Mouse (Mus musculus) neural tube, embryonic 14.5 days (tissue): ENCODE results near the gene Timm17a. TPM values are rescaled to one million over a fixed set of nuclear protein-coding genes. Genes with fewer than 3 reads are reported as not detected.

Source experiments
- ATAC-seq: fragments of 200-750 bp; cut with Nextera tagmentation; 2 replicates; pipeline ENCODE4 v1.8.0; 2017; ENCODE audit warnings: low read depth, mild to moderate bottlenecking, moderate TSS enrichment, moderate library complexity
- H3K27ac ChIP-seq: fragments of 300-500 bp; sonication (generic); 2 replicates; pipeline ENCODE4 v1.5.1; 2014; ENCODE audit warnings: low read depth, mild to moderate bottlenecking, control low read depth, low read length, moderate library complexity, mixed read lengths
- H3K27me3 ChIP-seq: fragments of 300-500 bp; sonication (generic); 2 replicates; pipeline ENCODE4 v1.6.1; 2014; ENCODE audit warnings: low read length; ENCODE audit not compliant: control insufficient read depth, insufficient read depth
- H3K36me3 ChIP-seq: fragments of 300-500 bp; sonication (generic); 2 replicates; pipeline ENCODE4 v1.6.1; 2014; ENCODE audit warnings: low read length, mixed read lengths; ENCODE audit not compliant: control insufficient read depth, insufficient read depth
- H3K4me1 ChIP-seq: fragments of 300-500 bp; sonication (generic); 2 replicates; pipeline ENCODE4 v1.6.1; 2014; ENCODE audit warnings: low read length; ENCODE audit not compliant: control insufficient read depth, insufficient read depth
- H3K4me2 ChIP-seq: fragments of 300-500 bp; sonication (generic); 2 replicates; pipeline ENCODE4 v1.6.1; 2014; ENCODE audit warnings: mild to moderate bottlenecking, low read depth, low read length, control low read depth
- H3K4me3 ChIP-seq: fragments of 300-500 bp; sonication (generic); 2 replicates; pipeline ENCODE4 v1.5.1; 2014; ENCODE audit warnings: low read depth, low read length, control low read depth, mixed read lengths
- H3K9ac ChIP-seq: fragments of 300-500 bp; sonication (generic); replicated peaks from 2 replicates; pipeline ENCODE4 v1.6.1; 2014; ENCODE audit warnings: low read depth, mild to moderate bottlenecking, control low read depth, low read length, mixed read lengths
- H3K9me3 ChIP-seq: fragments of 300-500 bp; sonication (generic); 2 replicates; pipeline ENCODE4 v1.6.1; 2016; ENCODE audit warnings: low read length; ENCODE audit not compliant: control insufficient read depth
- WGBS: fragments of 180-500 bp; shearing (Covaris S2); extraction: QIAGEN DNeasy Blood & Tissue Kit; methylation state at CpG from one replicate; pipeline ENCODE4 v1.1.7; 2014; 5-methylcytosine and 5-hydroxymethylcytosine counted together
- polyA plus RNA-seq: library from polyadenylated mRNA; unstranded; fragments of >200 nt; fragmentation: Nextera tagmentation; extraction: Ambion mirVana; gene quantifications from 2 replicates; pipeline ENCODE4 v1.2.1, GENCODE M21; 2014

Gene Timm17a
- polyA plus RNA-seq = 160 and 161 TPM in 2 replicates

- Histone ChIP-seq H3K4me1 (peaks cover 9% of the 10 kb centered on the region), H3K27ac (peak within 1 kb of the TSS; percentile 83), H3K36me3 (0 out of 2 replicates have a peak, but pooled peaks cover 1% of the 10 kb centered on the region), H3K9ac (peak within 1 kb of the TSS; percentile 98), H3K4me3 (peak within 1 kb of the TSS; percentile 91), H3K4me2 (peak within 1 kb of the TSS; percentile 93), H3K27me3 (no peaks in the 10 kb centered on the region), H3K9me3 (no peaks in the 10 kb centered on the region)
- ATAC-seq = peak; percentile 100
- 0% methylated on average over 51 of the region's 51 CpGs for WGBS
Observed at GRCm38 (mm10) chr1:135313284-135314031, at the start of gene Timm17a. Gene Timm17a (minus strand): TSS chr1:135313778.

GRCm38 (mm10) chr1:135362115-135362514 is 48.5 kb upstream of the Timm17a start:
- Histone ChIP-seq H3K36me3 (no peaks in the 10 kb centered on the region), H3K27ac (no peak overlapping the region), H3K4me2 (no peak overlapping the region), H3K4me3 (no peak overlapping the region), H3K9ac (no peak overlapping the region), H3K4me1 (no peaks in the 10 kb centered on the region), H3K27me3 (no peaks in the 10 kb centered on the region), H3K9me3 (no peaks in the 10 kb centered on the region)
- no peak for ATAC-seq

GRCm38 (mm10) chr1:135361491-135361890 is 47.9 kb upstream of the Timm17a start:
- Histone ChIP-seq H3K36me3 (no peaks in the 10 kb centered on the region), H3K4me1 (no peaks in the 10 kb centered on the region), H3K9me3 (no peaks in the 10 kb centered on the region), H3K4me2 (no peak overlapping the region), H3K27me3 (no peaks in the 10 kb centered on the region), H3K27ac (no peak overlapping the region), H3K9ac (no peak overlapping the region), H3K4me3 (no peak overlapping the region)
- ATAC-seq = no peak
- 57% methylated on average over 4 of the region's 4 CpGs for WGBS

- ATAC-seq = no peak
- no peaks in the 10 kb centered on the region for H3K27me3 ChIP-seq
- WGBS = 44% methylated on average over 2 of the region's 2 CpGs
Observed at GRCm38 (mm10) chr1:135359071-135359470, 45.5 kb upstream of the Timm17a start.

GRCm38 (mm10) chr1:135351953-135352352 is 38.4 kb upstream of the Timm17a start:
- Histone ChIP-seq H3K9ac (no peak overlapping the region), H3K4me2 (no peak overlapping the region), H3K4me3 (no peak overlapping the region), H3K27ac (no peak overlapping the region), H3K9me3 (no peaks in the 10 kb centered on the region), H3K36me3 (no peaks in the 10 kb centered on the region), H3K27me3 (no peaks in the 10 kb centered on the region), H3K4me1 (no peaks in the 10 kb centered on the region)
- no peak for ATAC-seq
- 48% methylated on average over 3 of the region's 3 CpGs for WGBS

More at GRCm38 (mm10) chr1:135359071-135359470, 45.5 kb upstream of the Timm17a start:
- H3K4me1 ChIP-seq = no peaks in the 10 kb centered on the region
- H3K4me2 ChIP-seq = no peak overlapping the region
- H3K4me3 ChIP-seq = no peak overlapping the region
- no peaks in the 10 kb centered on the region for H3K36me3 ChIP-seq
- no peaks in the 10 kb centered on the region for H3K9me3 ChIP-seq
- no peak overlapping the region for H3K9ac ChIP-seq
- no peak overlapping the region for H3K27ac ChIP-seq

- no peak overlapping the region for H3K27ac ChIP-seq
- no peak overlapping the region for H3K9ac ChIP-seq
- 65% methylated on average over 4 of the region's 4 CpGs for WGBS
- no peaks in the 10 kb centered on the region for H3K4me1 ChIP-seq
- H3K36me3 ChIP-seq = no peaks in the 10 kb centered on the region
- no peaks in the 10 kb centered on the region for H3K9me3 ChIP-seq
- no peak for ATAC-seq
- no peak overlapping the region for H3K4me3 ChIP-seq
- H3K27me3 ChIP-seq = no peaks in the 10 kb centered on the region
- no peak overlapping the region for H3K4me2 ChIP-seq
Observed at GRCm38 (mm10) chr1:135347498-135348169, 34.1 kb upstream of the Timm17a start.

- H3K9me3 ChIP-seq = no peaks in the 10 kb centered on the region
- no peaks in the 10 kb centered on the region for H3K36me3 ChIP-seq
- H3K4me1 ChIP-seq = no peaks in the 10 kb centered on the region
- H3K27ac ChIP-seq = no peak overlapping the region
- no peaks in the 10 kb centered on the region for H3K27me3 ChIP-seq
- H3K4me2 ChIP-seq = no peak overlapping the region
- WGBS = 63% methylated on average over 3 of the region's 3 CpGs
- no peak for ATAC-seq
- H3K9ac ChIP-seq = no peak overlapping the region
- H3K4me3 ChIP-seq = no peak overlapping the region
Observed at GRCm38 (mm10) chr1:135346891-135347290, 33.3 kb upstream of the Timm17a start.

GRCm38 (mm10) chr1:135344026-135344425 is 30.4 kb upstream of the Timm17a start:
- WGBS = 70% methylated on average over 4 of the region's 4 CpGs
- ATAC-seq = no peak

GRCm38 (mm10) chr1:135341947-135342346 is 28.4 kb upstream of the Timm17a start:
- no peak overlapping the region for H3K27ac ChIP-seq
- WGBS = 65% methylated on average over 8 of the region's 8 CpGs
- H3K9me3 ChIP-seq = no peaks in the 10 kb centered on the region
- H3K27me3 ChIP-seq = no peaks in the 10 kb centered on the region
- no peaks in the 10 kb centered on the region for H3K4me1 ChIP-seq
- no peak overlapping the region for H3K4me2 ChIP-seq
- H3K36me3 ChIP-seq = no peaks in the 10 kb centered on the region
- no peak overlapping the region for H3K4me3 ChIP-seq
- H3K9ac ChIP-seq = no peak overlapping the region
- ATAC-seq = no peak

More at GRCm38 (mm10) chr1:135344026-135344425, 30.4 kb upstream of the Timm17a start:
- Histone ChIP-seq H3K4me3 (no peak overlapping the region), H3K27ac (no peak overlapping the region), H3K4me2 (no peak overlapping the region), H3K4me1 (no peaks in the 10 kb centered on the region), H3K9me3 (no peaks in the 10 kb centered on the region), H3K27me3 (no peaks in the 10 kb centered on the region), H3K9ac (no peak overlapping the region), H3K36me3 (no peaks in the 10 kb centered on the region)
